Mouse (Mus musculus) lung, postnatal 0 days (tissue): ENCODE data around the gene Dnase1l3. TPM values are rescaled to one million over a fixed set of nuclear protein-coding genes. Genes with fewer than 3 reads are reported as not detected.

ENCODE experiments used
- ATAC-seq: fragments of 200-750 bp; cut with Nextera tagmentation; 2 replicates; pipeline ENCODE4 v1.8.0; 2017; ENCODE audit warnings: moderate library complexity
- DNase-seq: peaks from one replicate; pipeline ENCODE4 v3.0.0-alpha.2; 2016; ENCODE audit warnings: low spot score
- H3K27ac ChIP-seq: fragments of 300-500 bp; sonication (generic); 2 replicates; pipeline ENCODE4 v1.5.1; 2014; ENCODE audit warnings: antibody characterized with exemption, mild to moderate bottlenecking, low read length, mixed read lengths
- H3K27me3 ChIP-seq: fragments of 300-500 bp; sonication (generic); replicated peaks from 2 replicates; pipeline ENCODE4 v1.6.1; 2014; ENCODE audit warnings: low read length, mixed read lengths; ENCODE audit not compliant: insufficient read depth
- H3K36me3 ChIP-seq: fragments of 300-500 bp; sonication (generic); 2 replicates; pipeline ENCODE4 v1.6.1; 2014; ENCODE audit warnings: low read length, mixed read lengths; ENCODE audit not compliant: insufficient read depth
- H3K4me1 ChIP-seq: fragments of 300-500 bp; sonication (generic); 2 replicates; pipeline ENCODE4 v1.6.1; 2014; ENCODE audit warnings: antibody characterized with exemption, low read depth, low read length, mixed read lengths; ENCODE audit not compliant: insufficient read depth
- H3K4me2 ChIP-seq: fragments of 300-500 bp; sonication (generic); replicated peaks from 2 replicates; pipeline ENCODE4 v1.6.1; 2014; ENCODE audit warnings: low read depth, mild to moderate bottlenecking, low read length, moderate library complexity, mixed read lengths
- H3K4me3 ChIP-seq: fragments of 300-500 bp; sonication (generic); 2 replicates; pipeline ENCODE4 v1.5.1; 2014; ENCODE audit warnings: low read depth, low read length
- H3K9ac ChIP-seq: fragments of 300-500 bp; sonication (generic); replicated peaks from 2 replicates; pipeline ENCODE4 v1.6.1; 2014; ENCODE audit warnings: low read depth, mild to moderate bottlenecking
- H3K9me3 ChIP-seq: fragments of 300-500 bp; sonication (generic); 2 replicates; pipeline ENCODE4 v1.6.1; 2016; ENCODE audit warnings: low read length, mixed read lengths
- CTCF ChIP-seq: IDR thresholded peaks from 2 replicates; pipeline ENCODE4 v1.5.1; 2016; ENCODE audit warnings: antibody characterized with exemption, mild to moderate bottlenecking
- EP300 ChIP-seq: IDR thresholded peaks from 2 replicates; pipeline ENCODE4 v1.6.1; 2016; ENCODE audit warnings: antibody characterized with exemption, mild to moderate bottlenecking, control low read depth
- WGBS: fragments of 180-500 bp; shearing (Covaris S2); extraction: QIAGEN DNeasy Blood & Tissue Kit; methylation state at CpG from one replicate; pipeline ENCODE4 v1.1.7; 2014; 5-methylcytosine and 5-hydroxymethylcytosine counted together
- polyA plus RNA-seq: library from polyadenylated mRNA; unstranded; fragments of >200 nt; fragmentation: Nextera tagmentation; extraction: Ambion mirVana; gene quantifications from 2 replicates; pipeline ENCODE4 v1.2.1, GENCODE M21; 2015

Dnase1l3 gene
- polyA plus RNA-seq, 1 experiment from 2014 or later: 0.07 TPM

GRCm38 (mm10) chr14:8029752-8030151 lies 35.4 kb upstream of the Dnase1l3 start:
- ATAC-seq: no peak
- no peaks in the 10 kb centered on the region for H3K4me1 ChIP-seq
- TF ChIP-seq CTCF (no peak), EP300 (no peak)
- H3K4me2 ChIP-seq: no peak overlapping the region
- no peak overlapping the region for H3K9ac ChIP-seq
- DNase-seq: no peak
- no peak overlapping the region for H3K27ac ChIP-seq
- WGBS: 72% methylated on average over 1 of the region's 1 CpGs
- no peak overlapping the region for H3K4me3 ChIP-seq
- no peaks in the 10 kb centered on the region for H3K36me3 ChIP-seq
- no peaks in the 10 kb centered on the region for H3K9me3 ChIP-seq
- H3K27me3 ChIP-seq: no peaks in the 10 kb centered on the region

DNA sequence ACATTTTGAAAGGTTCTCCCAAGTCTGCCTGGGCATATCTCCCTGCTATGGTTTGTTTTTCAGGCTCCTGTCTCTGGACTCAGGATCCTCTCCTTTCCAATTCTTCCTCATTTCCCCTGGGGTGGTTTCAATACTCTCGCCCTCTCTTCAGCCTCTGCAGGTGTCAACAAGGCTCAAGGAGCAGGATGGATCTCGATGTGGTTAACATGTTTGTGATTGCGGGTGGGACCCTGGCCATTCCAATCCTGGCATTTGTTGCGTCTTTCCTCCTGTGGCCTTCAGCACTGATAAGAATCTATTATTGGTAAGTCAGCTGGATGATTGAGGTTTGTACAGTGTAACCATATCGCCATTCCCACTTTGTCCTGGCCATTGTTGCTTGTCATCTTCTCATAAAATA lies 33.7 kb upstream of the Dnase1l3 start:
- TF ChIP-seq EP300 (no peak), CTCF (no peak)
- no peak for ATAC-seq
- WGBS: 86% methylated on average over 5 of the region's 5 CpGs
- no peak overlapping the region for H3K27ac ChIP-seq
- no peaks in the 10 kb centered on the region for H3K36me3 ChIP-seq
- H3K9me3 ChIP-seq: no peaks in the 10 kb centered on the region
- no peak overlapping the region for H3K4me2 ChIP-seq
- DNase-seq: no peak
- H3K4me1 ChIP-seq: no peaks in the 10 kb centered on the region
- H3K27me3 ChIP-seq: no peaks in the 10 kb centered on the region
- no peak overlapping the region for H3K4me3 ChIP-seq
- no peak overlapping the region for H3K9ac ChIP-seq

- Histone ChIP-seq H3K27ac (no peak overlapping the region), H3K9me3 (no peaks in the 10 kb centered on the region), H3K36me3 (no peaks in the 10 kb centered on the region), H3K4me2 (no peak overlapping the region), H3K4me3 (no peak overlapping the region), H3K9ac (no peak overlapping the region), H3K4me1 (no peaks in the 10 kb centered on the region), H3K27me3 (no peaks in the 10 kb centered on the region)
- ATAC-seq: no peak
- 77% methylated on average over 10 of the region's 10 CpGs for WGBS
- TF ChIP-seq EP300 (no peak), CTCF (no peak)
- DNase-seq: no peak
Observed at GRCm38 (mm10) chr14:8026769-8027531, 32.6 kb upstream of the Dnase1l3 start.

DNA sequence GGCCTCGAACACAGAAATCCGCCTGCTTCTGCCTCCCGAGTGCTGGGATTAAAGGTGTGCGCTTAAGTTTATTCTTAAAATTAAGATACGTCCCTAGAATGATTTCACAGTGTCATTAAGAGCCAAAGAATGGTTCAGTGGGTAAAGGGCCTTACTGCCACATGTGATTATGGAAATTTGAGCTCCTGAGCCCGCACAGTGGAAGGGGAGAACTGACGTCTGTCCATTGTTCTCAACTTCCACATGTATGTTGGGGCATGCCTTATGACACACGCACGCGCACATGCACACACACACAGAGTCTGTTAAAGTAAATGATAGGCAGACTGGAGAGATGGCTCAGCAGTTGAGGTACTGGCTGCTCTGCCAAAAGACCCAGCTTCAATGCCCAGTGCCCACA lies 30.6 kb upstream of the Dnase1l3 start:
- ATAC-seq (no peak), DNase-seq (no peak)
- Histone ChIP-seq H3K4me3 (no peak overlapping the region), H3K27ac (no peak overlapping the region), H3K9me3 (no peaks in the 10 kb centered on the region), H3K4me1 (no peaks in the 10 kb centered on the region), H3K36me3 (no peaks in the 10 kb centered on the region), H3K27me3 (no peaks in the 10 kb centered on the region), H3K4me2 (no peak overlapping the region), H3K9ac (no peak overlapping the region)
- TF ChIP-seq EP300: no peak
- no peak for TF ChIP-seq CTCF
- 95% methylated on average over 10 of the region's 10 CpGs for WGBS

DNA sequence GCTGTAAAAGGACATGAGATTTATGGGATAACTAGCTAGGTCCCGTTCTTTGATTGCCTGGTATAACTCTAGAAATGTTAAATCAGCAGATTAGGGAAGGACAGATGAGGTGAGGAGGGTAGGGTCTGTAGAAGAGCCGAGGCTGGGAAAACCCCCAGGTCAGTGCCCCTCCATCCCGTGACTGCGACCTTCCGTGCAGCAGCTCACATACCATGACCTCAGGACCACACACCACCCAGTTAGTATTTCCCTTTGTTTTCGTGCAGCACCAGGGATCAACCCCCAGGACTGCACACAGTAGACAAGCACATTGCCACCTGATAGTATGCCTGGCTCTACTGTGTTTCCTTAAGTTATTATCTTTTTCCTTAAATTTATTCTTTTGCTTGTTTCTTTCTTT lies 30.1 kb upstream of the Dnase1l3 start:
- no peaks in the 10 kb centered on the region for H3K9me3 ChIP-seq
- TF ChIP-seq CTCF (no peak), EP300 (no peak)
- H3K4me3 ChIP-seq: no peak overlapping the region
- 60% methylated on average over 6 of the region's 6 CpGs for WGBS
- no peak overlapping the region for H3K4me2 ChIP-seq
- no peak for DNase-seq
- H3K9ac ChIP-seq: no peak overlapping the region
- H3K4me1 ChIP-seq: no peaks in the 10 kb centered on the region
- H3K27ac ChIP-seq: no peak overlapping the region
- no peaks in the 10 kb centered on the region for H3K36me3 ChIP-seq
- H3K27me3 ChIP-seq: no peaks in the 10 kb centered on the region
- no peak for ATAC-seq

DNA sequence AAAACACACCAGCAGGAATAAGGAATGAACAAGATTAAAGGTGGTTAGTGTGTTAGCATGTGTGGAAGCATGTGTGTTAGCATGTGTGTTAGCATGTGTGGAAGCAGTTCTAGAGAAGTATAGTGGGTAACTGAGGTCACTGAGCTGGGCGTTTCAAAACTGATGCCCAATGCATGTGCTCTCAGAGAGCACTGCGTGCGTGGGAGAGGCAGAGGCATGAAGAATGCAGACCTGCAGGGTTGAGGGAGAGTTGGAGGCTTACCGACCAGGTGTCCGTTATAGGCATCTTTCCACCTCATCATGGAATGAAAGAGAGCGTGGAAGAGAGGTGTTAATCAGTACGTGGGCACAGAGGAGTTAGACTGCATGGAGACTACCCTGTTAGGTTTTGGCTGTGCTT lies 26.2 kb upstream of the Dnase1l3 start:
- ATAC-seq (no peak), DNase-seq (no peak)
- 87% methylated on average over 7 of the region's 7 CpGs for WGBS
- TF ChIP-seq CTCF: no peak
- no peak for TF ChIP-seq EP300
- no peak overlapping the region for H3K4me3 ChIP-seq
- no peak overlapping the region for H3K4me2 ChIP-seq
- H3K9ac ChIP-seq: no peak overlapping the region
- no peak overlapping the region for H3K27ac ChIP-seq
- H3K27me3 ChIP-seq: no peaks in the 10 kb centered on the region
- no peaks in the 10 kb centered on the region for H3K36me3 ChIP-seq
- no peaks in the 10 kb centered on the region for H3K4me1 ChIP-seq
- H3K9me3 ChIP-seq: no peaks in the 10 kb centered on the region
